Mouse (Mus musculus): ENCODE measurements around the gene Gm20422. TPM values are rescaled to one million over a fixed set of nuclear protein-coding genes. Genes with fewer than 3 reads are reported as not detected.

Gm20422 gene
- 0.36 TPM in 1 of 2 replicates, not detected in the other for polyA plus RNA-seq (2014; fragmentation: Nextera tagmentation; extraction: Ambion mirVana)

GRCm38 (mm10) chr8:69774503-69775148 lies at the start of gene Gm20422:
TSS of gene Gm20422 (minus strand) at chr8:69774886.
- ATAC-seq (ENCODE audit: insufficient read depth, low FRiP score, low TSS enrichment) (peak; percentile 99), DNase-seq (ENCODE audit: low spot score) (peak; percentile 93)
- H3K4me1 ChIP-seq (ENCODE audit: control insufficient read depth, insufficient read depth, low read length): peaks cover 10% of the 10 kb centered on the region; the same call in 1 of the 2 replicates

GRCm38 (mm10) chr8:69822386-69823191 lies 47.9 kb upstream of the Gm20422 start, which contains the start of gene Lpar2:
TSS of gene Lpar2 (plus strand) at chr8:69822429.
- peak; percentile 78 for ATAC-seq (ENCODE audit: insufficient read depth, low FRiP score, low TSS enrichment)
- WGBS: under 1% methylated on average over 31 of the region's 35 CpGs
- Histone ChIP-seq H3K9me3 (ENCODE audit: control insufficient read depth, low read length) (no peaks in the 10 kb centered on the region), H3K9ac (ENCODE audit: low read length) (peak within 1 kb of the TSS; percentile 64), H3K27me3 (ENCODE audit: control insufficient read depth, insufficient read depth, low read length) (no peaks in the 10 kb centered on the region), H3K36me3 (ENCODE audit: control insufficient read depth, insufficient read depth, low read length) (peaks cover 6% of the 10 kb centered on the region), H3K4me3 (ENCODE audit: low read depth, low read length) (peak within 1 kb of the TSS; percentile 50), H3K4me2 (ENCODE audit: low read depth) (peak within 1 kb of the TSS; percentile 77), H3K27ac (ENCODE audit: low read depth, low read length) (0 out of 2 replicates have a peak within 1 kb of the TSS, but pooled peaks have one; percentile 24), H3K4me1 (ENCODE audit: control insufficient read depth, insufficient read depth, low read length) (peaks cover 9% of the 10 kb centered on the region)
- DNase-seq (ENCODE audit: low spot score): peak; percentile 84

More at GRCm38 (mm10) chr8:69774503-69775148, at the start of gene Gm20422:
- H3K9ac ChIP-seq (ENCODE audit: low read length): peak within 1 kb of the TSS; percentile 97
- peak within 1 kb of the TSS; percentile 99 for H3K27ac ChIP-seq (ENCODE audit: low read depth, low read length)
- no peaks in the 10 kb centered on the region for H3K27me3 ChIP-seq (ENCODE audit: control insufficient read depth, insufficient read depth, low read length)
- H3K36me3 ChIP-seq (ENCODE audit: control insufficient read depth, insufficient read depth, low read length): no peaks in the 10 kb centered on the region
- H3K9me3 ChIP-seq (ENCODE audit: control insufficient read depth, low read length): no peaks in the 10 kb centered on the region
- H3K4me3 ChIP-seq (ENCODE audit: low read depth, low read length): peak within 1 kb of the TSS; percentile 84
- under 1% methylated on average over 40 of the region's 41 CpGs for WGBS
- H3K4me2 ChIP-seq (ENCODE audit: low read depth): peak within 1 kb of the TSS; percentile 67

GRCm38 (mm10) chr8:69821971-69822385 lies 47.3 kb upstream of the Gm20422 start:
- Histone ChIP-seq H3K4me2 (ENCODE audit: low read depth) (peak overlapping the region; percentile 77), H3K4me1 (ENCODE audit: control insufficient read depth, insufficient read depth, low read length) (peaks cover 9% of the 10 kb centered on the region), H3K27me3 (ENCODE audit: control insufficient read depth, insufficient read depth, low read length) (no peaks in the 10 kb centered on the region), H3K9ac (ENCODE audit: low read length) (peak overlapping the region; percentile 64), H3K9me3 (ENCODE audit: control insufficient read depth, low read length) (no peaks in the 10 kb centered on the region), H3K4me3 (ENCODE audit: low read depth, low read length) (peak overlapping the region; percentile 50), H3K36me3 (ENCODE audit: control insufficient read depth, insufficient read depth, low read length) (peaks cover 10% of the 10 kb centered on the region), H3K27ac (ENCODE audit: low read depth, low read length) (no peak overlapping the region)
- WGBS: 0% methylated on average over 15 of the region's 22 CpGs
- ATAC-seq (ENCODE audit: insufficient read depth, low FRiP score, low TSS enrichment) (peak; percentile 63), DNase-seq (ENCODE audit: low spot score) (peak; percentile 71)

- Histone ChIP-seq H3K4me3 (ENCODE audit: low read depth, low read length) (no peak overlapping the region), H3K27ac (ENCODE audit: low read depth, low read length) (no peak overlapping the region), H3K9me3 (ENCODE audit: control insufficient read depth, low read length) (no peaks in the 10 kb centered on the region), H3K36me3 (ENCODE audit: control insufficient read depth, insufficient read depth, low read length) (peaks cover 6% of the 10 kb centered on the region), H3K27me3 (ENCODE audit: control insufficient read depth, insufficient read depth, low read length) (no peaks in the 10 kb centered on the region), H3K4me1 (ENCODE audit: control insufficient read depth, insufficient read depth, low read length) (peaks cover 9% of the 10 kb centered on the region), H3K4me2 (ENCODE audit: low read depth) (no peak overlapping the region), H3K9ac (ENCODE audit: low read length) (no peak overlapping the region)
- DNase-seq (ENCODE audit: low spot score) (no peak), ATAC-seq (ENCODE audit: insufficient read depth, low FRiP score, low TSS enrichment) (no peak)
- 79% methylated on average over 9 of the region's 9 CpGs for WGBS
Observed at GRCm38 (mm10) chr8:69820466-69820865, 45.8 kb upstream of the Gm20422 start.

DNA sequence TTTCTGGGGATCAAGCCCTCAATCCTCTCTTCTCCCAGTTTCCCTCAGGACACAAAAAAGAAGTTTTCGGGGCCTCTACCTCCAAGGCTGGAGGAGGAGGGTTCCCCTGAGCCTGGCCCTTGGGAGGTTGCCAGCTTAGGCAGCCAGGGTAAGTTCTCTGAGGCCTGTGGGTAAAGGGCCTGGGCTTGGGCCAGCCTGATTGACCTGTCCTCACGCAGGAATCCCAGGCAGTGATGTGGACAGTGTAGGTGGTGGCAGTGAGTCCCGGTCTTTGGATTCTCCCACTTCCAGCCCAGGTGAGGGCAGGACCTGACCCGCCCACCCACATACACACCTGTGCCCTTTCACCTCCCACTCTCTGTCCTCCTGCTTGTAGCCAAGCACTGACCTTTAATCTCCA lies 40.7 kb upstream of the Gm20422 start:
- ATAC-seq (ENCODE audit: insufficient read depth, low FRiP score, low TSS enrichment) (no peak), DNase-seq (ENCODE audit: low spot score) (no peak)
- no peaks in the 10 kb centered on the region for H3K4me1 ChIP-seq (ENCODE audit: control insufficient read depth, insufficient read depth, low read length)
- H3K27ac ChIP-seq (ENCODE audit: low read depth, low read length): no peak overlapping the region
- peaks cover 13% of the 10 kb centered on the region for H3K36me3 ChIP-seq (ENCODE audit: control insufficient read depth, insufficient read depth, low read length)
- no peak overlapping the region for H3K4me2 ChIP-seq (ENCODE audit: low read depth)
- H3K9ac ChIP-seq (ENCODE audit: low read length): no peak overlapping the region
- no peak overlapping the region for H3K4me3 ChIP-seq (ENCODE audit: low read depth, low read length)
- H3K9me3 ChIP-seq (ENCODE audit: control insufficient read depth, low read length): no peaks in the 10 kb centered on the region
- no peaks in the 10 kb centered on the region for H3K27me3 ChIP-seq (ENCODE audit: control insufficient read depth, insufficient read depth, low read length)
- 95% methylated on average over 4 of the region's 4 CpGs for WGBS

DNA sequence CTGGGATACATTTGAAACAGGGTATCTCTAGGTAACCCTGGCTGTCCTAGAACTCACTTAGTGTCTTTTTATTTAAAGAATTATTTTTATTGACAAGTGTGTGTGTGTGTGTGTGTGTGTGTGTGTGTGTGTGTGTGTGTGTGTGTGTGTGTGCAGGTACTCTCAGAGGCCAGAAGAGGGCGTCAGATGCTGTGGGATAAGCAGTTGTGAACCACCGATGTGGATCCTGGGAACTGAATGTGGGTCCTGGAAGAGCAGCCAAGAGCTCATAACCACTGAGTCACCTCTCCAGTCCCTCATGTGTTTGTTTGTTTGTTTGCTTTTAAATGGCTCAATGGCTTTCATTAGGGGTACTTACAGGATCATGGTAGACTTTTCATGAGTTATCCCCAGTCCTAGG lies 40.2 kb upstream of the Gm20422 start:
- H3K9me3 ChIP-seq (ENCODE audit: control insufficient read depth, low read length): no peaks in the 10 kb centered on the region
- H3K4me3 ChIP-seq (ENCODE audit: low read depth, low read length): no peak overlapping the region
- no peak for ATAC-seq (ENCODE audit: insufficient read depth, low FRiP score, low TSS enrichment)
- no peaks in the 10 kb centered on the region for H3K4me1 ChIP-seq (ENCODE audit: control insufficient read depth, insufficient read depth, low read length)
- peaks cover 13% of the 10 kb centered on the region for H3K36me3 ChIP-seq (ENCODE audit: control insufficient read depth, insufficient read depth, low read length)
- no peak overlapping the region for H3K27ac ChIP-seq (ENCODE audit: low read depth, low read length)
- no peak for DNase-seq (ENCODE audit: low spot score)
- no peaks in the 10 kb centered on the region for H3K27me3 ChIP-seq (ENCODE audit: control insufficient read depth, insufficient read depth, low read length)
- H3K4me2 ChIP-seq (ENCODE audit: low read depth): no peak overlapping the region
- WGBS: 93% methylated on average over 2 of the region's 2 CpGs
- H3K9ac ChIP-seq (ENCODE audit: low read length): no peak overlapping the region

- Histone ChIP-seq H3K9me3 (ENCODE audit: control insufficient read depth, low read length) (no peaks in the 10 kb centered on the region), H3K4me3 (ENCODE audit: low read depth, low read length) (no peak overlapping the region), H3K4me2 (ENCODE audit: low read depth) (peak overlapping the region; percentile 16; the same call in 1 of the 2 replicates), H3K9ac (ENCODE audit: low read length) (no peak overlapping the region), H3K27ac (ENCODE audit: low read depth, low read length) (no peak overlapping the region), H3K36me3 (ENCODE audit: control insufficient read depth, insufficient read depth, low read length) (peaks cover 29% of the 10 kb centered on the region), H3K27me3 (ENCODE audit: control insufficient read depth, insufficient read depth, low read length) (no peaks in the 10 kb centered on the region), H3K4me1 (ENCODE audit: control insufficient read depth, insufficient read depth, low read length) (peaks cover 4% of the 10 kb centered on the region; the same call in 1 of the 2 replicates)
- WGBS: 74% methylated on average over 3 of the region's 3 CpGs
- DNase-seq (ENCODE audit: low spot score) (no peak), ATAC-seq (ENCODE audit: insufficient read depth, low FRiP score, low TSS enrichment) (no peak)
Observed at GRCm38 (mm10) chr8:69809820-69810219, 35.1 kb upstream of the Gm20422 start.

DNA sequence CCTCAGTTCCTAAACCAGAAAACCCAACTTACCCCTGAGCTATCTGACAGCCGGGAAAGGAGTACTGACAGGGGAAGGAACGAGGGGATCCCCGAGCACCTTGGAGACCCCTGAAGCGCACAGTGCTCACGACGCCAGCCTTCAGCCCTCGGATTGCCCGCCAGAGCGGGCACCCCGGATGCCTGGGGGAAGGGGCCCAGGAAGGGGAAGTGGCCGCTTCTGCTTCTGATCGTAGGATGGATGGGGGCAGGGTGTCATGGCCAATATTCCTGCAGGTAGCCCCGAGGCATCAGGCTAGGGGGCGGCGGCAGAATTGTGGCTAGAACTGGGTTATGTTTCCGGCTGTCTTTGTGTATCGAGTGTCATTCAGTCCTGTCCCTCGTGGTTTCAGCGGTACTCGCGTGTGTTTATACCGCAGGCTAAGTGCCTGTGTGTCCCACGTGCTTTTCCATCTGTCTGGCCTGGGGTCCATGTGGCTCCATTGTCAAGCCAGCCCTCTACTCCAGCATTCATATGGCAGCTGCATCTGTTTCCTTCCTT lies 34.2 kb upstream of the Gm20422 start:
- H3K36me3 ChIP-seq (ENCODE audit: control insufficient read depth, insufficient read depth, low read length): peaks cover 27% of the 10 kb centered on the region
- H3K4me3 ChIP-seq (ENCODE audit: low read depth, low read length): peak overlapping the region; percentile 52
- no peaks in the 10 kb centered on the region for H3K27me3 ChIP-seq (ENCODE audit: control insufficient read depth, insufficient read depth, low read length)
- H3K4me1 ChIP-seq (ENCODE audit: control insufficient read depth, insufficient read depth, low read length): peaks cover 4% of the 10 kb centered on the region; the same call in 1 of the 2 replicates
- DNase-seq (ENCODE audit: low spot score) (peak; percentile 38), ATAC-seq (ENCODE audit: insufficient read depth, low FRiP score, low TSS enrichment) (peak; percentile 74)
- H3K4me2 ChIP-seq (ENCODE audit: low read depth): peak overlapping the region; percentile 65
- WGBS: 4% methylated on average over 23 of the region's 23 CpGs
- peak overlapping the region; percentile 42 for H3K9ac ChIP-seq (ENCODE audit: low read length)
- no peak overlapping the region for H3K27ac ChIP-seq (ENCODE audit: low read depth, low read length)
- no peaks in the 10 kb centered on the region for H3K9me3 ChIP-seq (ENCODE audit: control insufficient read depth, low read length)

All from neural tube, embryonic 11.5 days (tissue).